Mouse (Mus musculus) granulocyte monocyte progenitor cell, adult 5-6 weeks (primary cell): ENCODE results near the gene Mef2d. TPM values are rescaled to one million over a fixed set of nuclear protein-coding genes. Genes with fewer than 3 reads are reported as not detected.

Experiments
- ATAC-seq: replicated peaks from 2 replicates; pipeline ENCODE4 v1.8.0; 2016; ENCODE audit warnings: mild to moderate bottlenecking, moderate TSS enrichment, inconsistent platforms; ENCODE audit not compliant: poor library complexity, severe bottlenecking
- total RNA-seq, 2 experiments: library from RNA; stranded (forward) in 1 of 2; stranded (reverse) in 1 of 2; fragments of 200-712, 200-1000 nt in 1 of 2; fragments of >200 nt in 1 of 2; fragmentation: Nextera tagmentation in 1 of 2; gene quantifications; 2 replicates each; pipeline ENCODE4 v1.2.3; 2014 to 2017

Gene Mef2d
- total RNA-seq, 2 experiments from 2014 or later: 52.4 to 119 TPM

GRCm38 (mm10) chr3:88148776-88149509 is 6.8 kb downstream of the Mef2d start:
- ATAC-seq: peak; percentile 25

- peak; percentile 6; the same call in 1 of the 2 replicates for ATAC-seq
Observed at GRCm38 (mm10) chr3:88149510-88149974, 7.4 kb downstream of the Mef2d start.

DNA sequence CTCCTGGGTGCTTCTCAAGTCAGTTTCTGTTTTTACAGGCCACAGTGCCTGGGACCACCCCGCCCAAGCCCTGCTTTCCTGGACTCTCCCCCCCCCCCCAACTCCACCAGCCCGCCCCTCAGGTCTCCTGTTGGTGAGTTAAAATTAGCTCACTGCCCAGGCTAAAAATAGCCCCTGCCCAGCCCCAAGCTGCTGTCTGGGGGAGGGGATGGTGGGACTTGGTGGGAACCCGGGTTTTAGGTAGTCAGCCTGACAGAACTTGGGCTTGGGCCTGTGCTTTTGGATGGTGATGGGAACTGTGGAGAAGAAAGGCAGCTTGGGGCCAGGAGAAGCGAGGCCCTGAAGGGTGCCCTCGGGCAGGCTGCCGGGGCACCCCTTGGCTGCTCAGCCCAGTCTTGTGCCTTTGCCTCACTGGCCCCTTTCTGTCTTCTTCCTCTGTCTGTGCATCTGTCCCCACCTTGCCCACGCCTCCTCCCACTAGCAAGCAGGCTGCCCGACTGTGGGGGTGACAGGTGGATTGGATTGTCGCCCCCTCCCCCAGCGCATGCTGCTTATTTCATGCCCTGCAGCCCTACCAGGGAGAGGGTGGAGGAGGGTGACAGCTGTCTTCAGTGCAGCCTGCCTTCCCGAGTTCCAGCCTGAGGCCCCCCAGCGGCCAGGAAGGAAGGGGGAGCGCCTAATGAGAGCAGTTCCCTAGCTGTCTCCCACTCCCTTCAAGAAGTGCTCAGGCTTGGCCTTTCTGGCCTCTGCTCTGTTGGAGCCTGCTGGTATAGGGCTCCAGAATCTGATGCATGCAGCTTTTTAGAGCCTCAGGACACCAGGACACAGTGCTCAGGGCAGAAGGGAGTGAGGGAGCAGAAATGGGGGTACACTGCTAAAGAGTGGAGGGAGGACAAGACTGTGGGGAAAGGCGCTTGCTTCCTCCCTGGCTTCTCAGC is 8.2 kb downstream of the Mef2d start:
- ATAC-seq: peak; percentile 28

- ATAC-seq: no peak
Observed at GRCm38 (mm10) chr3:88150999-88151364, 8.8 kb downstream of the Mef2d start.

- ATAC-seq: no peak
Observed at GRCm38 (mm10) chr3:88152056-88152455, 9.9 kb downstream of the Mef2d start.

GRCm38 (mm10) chr3:88153290-88154011 is 11.3 kb downstream of the Mef2d start:
- no peak for ATAC-seq

- no peak for ATAC-seq
Observed at GRCm38 (mm10) chr3:88154236-88154635, 12.1 kb downstream of the Mef2d start.

- no peak for ATAC-seq
Observed at GRCm38 (mm10) chr3:88156817-88157216, 14.6 kb downstream of the Mef2d start.

DNA sequence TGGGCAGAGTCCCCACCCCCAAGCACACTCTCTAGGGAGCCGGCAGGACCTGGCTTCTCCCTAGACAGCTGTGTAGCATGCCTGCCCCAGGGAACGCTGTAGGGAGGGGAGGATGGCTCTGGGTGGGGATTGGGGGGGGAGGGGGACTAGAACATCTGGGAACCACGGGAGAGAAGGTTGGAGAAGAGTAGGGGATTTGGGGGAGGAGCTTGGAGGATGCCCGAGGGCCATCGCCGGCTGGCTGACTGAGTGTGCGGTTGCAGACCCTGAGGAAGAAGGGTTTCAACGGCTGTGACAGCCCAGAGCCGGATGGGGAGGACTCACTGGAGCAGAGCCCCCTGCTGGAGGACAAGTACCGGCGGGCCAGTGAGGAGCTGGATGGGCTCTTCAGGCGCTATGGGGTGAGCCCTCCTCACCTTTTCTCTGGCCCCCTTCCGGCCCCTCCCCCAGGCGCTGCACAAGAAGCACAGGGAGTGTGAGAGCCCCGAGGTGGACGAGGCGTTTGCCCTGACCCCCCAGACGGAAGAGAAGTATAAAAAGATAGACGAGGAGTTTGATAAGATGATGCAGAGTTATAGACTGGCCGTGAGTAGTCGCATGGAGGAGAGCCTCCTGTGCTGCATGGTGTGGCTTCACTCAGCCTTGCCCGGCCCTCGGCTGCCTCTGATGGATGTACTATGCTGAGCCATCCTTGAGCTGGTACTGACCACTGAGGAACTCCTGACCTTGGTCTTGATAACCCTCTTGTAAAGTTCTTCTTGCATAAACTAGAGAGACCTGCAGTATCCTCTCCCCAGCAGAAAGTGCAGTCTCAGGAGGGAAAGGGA is 15.8 kb downstream of the Mef2d start:
- peak; percentile 80 for ATAC-seq

GRCm38 (mm10) chr3:88158991-88159390 is 16.8 kb downstream of the Mef2d start:
- no peak for ATAC-seq

- no peak for ATAC-seq
Observed at GRCm38 (mm10) chr3:88160856-88161255, 18.7 kb downstream of the Mef2d start.

- ATAC-seq: no peak
Observed at GRCm38 (mm10) chr3:88162259-88162658, 20.1 kb downstream of the Mef2d start.

- no peak for ATAC-seq
Observed at GRCm38 (mm10) chr3:88162811-88163210, 20.6 kb downstream of the Mef2d start.

GRCm38 (mm10) chr3:88163847-88164246 is 21.7 kb downstream of the Mef2d start:
- no peak for ATAC-seq

- no peak for ATAC-seq
Observed at GRCm38 (mm10) chr3:88164263-88164662, 22.1 kb downstream of the Mef2d start.

GRCm38 (mm10) chr3:88166056-88166455 is 23.9 kb downstream of the Mef2d start:
- no peak for ATAC-seq

DNA sequence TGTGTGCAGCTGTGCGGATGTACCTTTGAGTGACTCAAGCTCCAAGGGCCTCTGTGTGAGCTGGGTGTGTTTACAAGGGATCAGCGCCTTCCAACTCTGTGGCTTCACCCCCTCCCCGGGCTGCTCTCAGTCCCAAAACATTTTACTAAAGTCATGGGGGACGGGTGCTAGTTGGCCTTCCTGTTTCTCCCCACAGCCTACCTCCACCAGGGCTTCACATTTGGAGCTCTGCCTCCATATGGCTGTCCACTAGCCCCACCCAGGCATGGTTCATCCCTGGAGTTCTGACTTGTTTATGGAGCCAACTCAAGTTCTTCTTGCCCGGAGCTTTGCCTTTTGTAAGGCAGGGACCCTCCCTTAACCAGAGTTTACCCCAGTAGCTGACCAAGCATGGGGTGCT is 28.2 kb downstream of the Mef2d start:
- ATAC-seq: no peak

DNA sequence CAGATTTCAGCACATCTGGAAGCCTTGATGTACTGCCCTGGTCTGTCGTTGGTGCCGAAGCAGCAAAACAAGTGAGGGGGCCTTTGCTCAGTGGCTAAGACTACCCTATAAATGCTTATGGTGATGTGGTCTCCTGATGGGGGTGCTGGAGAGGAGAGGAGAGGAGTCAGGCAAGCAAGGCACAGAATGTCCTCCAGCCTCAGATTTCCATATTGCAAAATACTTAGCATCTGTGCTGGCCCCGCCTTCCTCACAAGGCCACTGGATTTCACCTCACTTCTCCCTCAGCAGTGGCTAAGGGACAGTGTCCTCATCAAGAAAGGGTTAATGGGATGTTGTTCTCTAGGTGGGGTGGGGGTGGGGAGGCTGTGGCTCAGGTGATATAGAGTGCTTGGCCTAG is 30.3 kb downstream of the Mef2d start:
- peak; percentile 28 for ATAC-seq

DNA sequence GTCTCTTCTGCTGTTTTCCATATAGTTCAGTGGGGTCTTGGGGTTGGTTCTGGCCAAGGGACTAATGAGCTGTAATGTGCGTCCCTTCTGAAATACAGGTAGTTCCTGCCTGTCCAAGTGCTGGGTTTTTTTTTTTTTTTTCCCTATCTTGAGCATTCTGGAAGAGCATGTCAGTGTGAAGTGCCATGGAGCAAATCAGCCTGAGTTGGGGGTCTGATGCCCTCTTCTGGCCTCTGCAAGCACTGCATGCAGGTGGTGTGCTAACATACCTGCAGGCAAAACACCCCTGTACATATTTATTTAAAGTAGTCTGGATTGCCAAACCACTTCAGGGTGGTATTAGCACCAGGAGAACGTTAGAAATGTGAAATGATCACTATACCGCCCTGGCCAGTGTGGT is 31.2 kb downstream of the Mef2d start:
- no peak for ATAC-seq

DNA sequence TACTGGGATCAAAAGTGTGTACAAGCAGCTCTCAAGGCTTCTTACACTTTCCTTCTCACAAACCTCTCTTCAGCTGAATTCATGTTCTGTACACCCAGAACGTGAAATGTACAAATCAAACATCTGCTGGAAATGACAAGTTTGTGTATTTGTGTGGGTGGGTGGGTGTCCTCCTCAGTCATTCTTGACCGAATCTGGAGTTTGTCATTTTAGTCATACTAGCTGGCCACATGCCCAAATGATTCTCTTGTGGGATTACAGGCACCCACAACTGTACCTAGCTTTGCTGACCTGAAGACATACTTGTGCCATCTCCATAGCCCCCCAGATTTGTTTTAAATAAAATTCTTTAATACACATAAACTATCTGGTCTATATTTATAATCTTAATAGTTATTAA is 32.7 kb downstream of the Mef2d start:
- ATAC-seq: no peak
